Mouse (Mus musculus) intestine, postnatal 0 days (tissue): ENCODE measurements around the gene Tubg2. TPM values are rescaled to one million over a fixed set of nuclear protein-coding genes. Genes with fewer than 3 reads are reported as not detected.
A peak's percentile ranks its signal among the peaks of the same experiment; 100 is the strongest.

ENCODE experiments used
- ATAC-seq: fragments of 200-750 bp; cut with Nextera tagmentation; 2 replicates; pipeline ENCODE4 v1.8.0; 2017; ENCODE audit warnings: mild to moderate bottlenecking, moderate TSS enrichment, moderate library complexity
- H3K27ac ChIP-seq: fragments of 300-500 bp; sonication (generic); 2 replicates; pipeline ENCODE4 v1.5.1; 2014; ENCODE audit warnings: mild to moderate bottlenecking, low read depth, low read length, moderate library complexity
- H3K27me3 ChIP-seq: fragments of 300-500 bp; sonication (generic); replicated peaks from 2 replicates; pipeline ENCODE4 v1.6.1; 2014; ENCODE audit warnings: low read length, mixed read lengths; ENCODE audit not compliant: control insufficient read depth, insufficient read depth
- H3K36me3 ChIP-seq: fragments of 300-500 bp; sonication (generic); 2 replicates; pipeline ENCODE4 v1.6.1; 2014; ENCODE audit warnings: mild to moderate bottlenecking, moderate library complexity; ENCODE audit not compliant: control insufficient read depth, insufficient read depth
- H3K4me1 ChIP-seq: fragments of 300-500 bp; sonication (generic); replicated peaks from 2 replicates; pipeline ENCODE4 v1.6.1; 2014; ENCODE audit warnings: antibody characterized with exemption, low read length, mixed read lengths; ENCODE audit not compliant: control insufficient read depth, insufficient read depth
- H3K4me2 ChIP-seq: fragments of 300-500 bp; sonication (generic); replicated peaks from 2 replicates; pipeline ENCODE4 v1.6.1; 2014; ENCODE audit warnings: low read depth, mild to moderate bottlenecking, moderate library complexity
- H3K4me3 ChIP-seq: fragments of 300-500 bp; sonication (generic); 2 replicates; pipeline ENCODE4 v1.5.1; 2014; ENCODE audit warnings: low read depth, low read length
- H3K9ac ChIP-seq: fragments of 300-500 bp; sonication (generic); 2 replicates; pipeline ENCODE4 v1.6.1; 2014; ENCODE audit warnings: mild to moderate bottlenecking, low read depth, low read length
- H3K9me3 ChIP-seq: fragments of 300-500 bp; sonication (generic); 2 replicates; pipeline ENCODE4 v1.6.1; 2016; ENCODE audit warnings: mixed run types; ENCODE audit not compliant: control insufficient read depth
- CTCF ChIP-seq: sonication (generic); IDR thresholded peaks from 2 replicates; pipeline ENCODE4 v1.5.1; 2016; ENCODE audit warnings: low read depth, mild to moderate bottlenecking, control low read depth, antibody characterized with exemption, moderate library complexity
- WGBS: fragments of 180-500 bp; shearing (Covaris S2); extraction: QIAGEN DNeasy Blood & Tissue Kit; methylation state at CpG from one replicate; pipeline ENCODE4 v1.1.7; 2014; 5-methylcytosine and 5-hydroxymethylcytosine counted together
- polyA plus RNA-seq: library from polyadenylated mRNA; unstranded; fragments of >200 nt; fragmentation: Nextera tagmentation; extraction: Ambion mirVana; gene quantifications from 2 replicates; pipeline ENCODE4 v1.2.1, GENCODE M21; 2015

Gene Tubg2
- polyA plus RNA-seq, result 2.5 and 2.8 TPM in 2 replicates

- 4% methylated on average over 36 of the region's 36 CpGs for WGBS
- Histone ChIP-seq H3K4me3 (peak within 1 kb of the TSS; percentile 32), H3K27ac (no peak within 1 kb of the TSS), H3K27me3 (no peaks in the 10 kb centered on the region), H3K9me3 (no peaks in the 10 kb centered on the region), H3K36me3 (no peaks in the 10 kb centered on the region), H3K9ac (peak within 1 kb of the TSS; percentile 31; the same call in 1 of the 2 replicates), H3K4me2 (peak within 1 kb of the TSS; percentile 69), H3K4me1 (no peaks in the 10 kb centered on the region)
- TF ChIP-seq CTCF, result peak; percentile 20; the same call in 1 of the 2 replicates
- ATAC-seq, result peak; percentile 44
Observed at GRCm38 (mm10) chr11:101155728-101156371, at the start of gene Tubg2. Tubg2 (plus strand) TSS chr11:101155907.

- ATAC-seq, result no peak
- H3K9ac ChIP-seq, result no peak overlapping the region
- TF ChIP-seq CTCF, result no peak
- H3K27ac ChIP-seq, result no peak overlapping the region
- no peak overlapping the region for H3K4me2 ChIP-seq
- H3K27me3 ChIP-seq, result no peaks in the 10 kb centered on the region
- H3K4me3 ChIP-seq, result no peak overlapping the region
- peaks cover 13% of the 10 kb centered on the region; the same call in 1 of the 2 replicates for H3K36me3 ChIP-seq
- WGBS, result 87% methylated on average over 4 of the region's 4 CpGs
- H3K9me3 ChIP-seq, result no peaks in the 10 kb centered on the region
- no peaks in the 10 kb centered on the region; the same call in 1 of the 2 replicates for H3K4me1 ChIP-seq
Observed at GRCm38 (mm10) chr11:101109351-101109750, 46.4 kb upstream of the Tubg2 start.

DNA sequence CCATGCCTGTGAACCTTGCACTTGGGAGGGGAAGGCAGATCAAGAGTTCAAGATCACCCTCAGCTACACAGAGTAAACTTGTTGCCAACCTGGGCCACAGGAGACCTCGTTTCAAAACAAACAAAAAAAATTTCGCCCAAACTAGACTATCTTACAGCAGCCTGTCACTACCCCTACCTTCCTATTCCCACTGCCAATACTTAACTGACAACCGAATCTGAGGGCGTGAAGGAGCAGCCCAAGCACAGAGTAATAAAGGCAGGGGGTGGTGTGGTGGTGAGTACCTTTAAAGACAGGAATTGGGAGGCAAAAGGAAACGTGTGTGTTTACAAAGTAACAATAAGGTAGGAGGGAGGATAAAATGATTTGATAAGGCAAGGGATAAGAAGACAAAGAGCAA is 45.0 kb upstream of the Tubg2 start:
- Histone ChIP-seq H3K27ac (no peak overlapping the region), H3K9ac (no peak overlapping the region), H3K27me3 (no peaks in the 10 kb centered on the region), H3K36me3 (peaks cover 2% of the 10 kb centered on the region; the same call in 1 of the 2 replicates), H3K4me3 (no peak overlapping the region), H3K9me3 (no peaks in the 10 kb centered on the region), H3K4me1 (peaks cover 3% of the 10 kb centered on the region; the same call in 1 of the 2 replicates), H3K4me2 (no peak overlapping the region)
- WGBS, result 35% methylated on average over 5 of the region's 5 CpGs
- ATAC-seq, result no peak
- TF ChIP-seq CTCF, result no peak

DNA sequence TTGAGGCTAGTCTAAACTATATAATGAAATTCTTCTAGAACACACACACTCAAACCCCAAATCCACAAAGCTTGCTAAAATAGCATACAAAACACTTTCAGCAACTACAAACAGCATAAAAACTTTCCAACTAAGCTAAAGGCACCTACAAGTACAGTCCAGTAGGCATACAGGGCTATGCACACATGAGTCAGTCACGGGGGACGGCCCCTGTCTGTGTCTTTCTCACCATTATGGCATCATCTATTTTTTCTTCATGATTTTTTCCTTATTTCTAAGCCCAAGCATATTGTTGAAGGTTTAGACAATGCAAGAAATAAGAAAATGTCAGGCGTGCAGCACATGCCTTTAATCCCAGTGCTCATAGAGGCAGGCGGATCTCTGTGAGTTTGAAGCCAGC is 44.5 kb upstream of the Tubg2 start:
- Histone ChIP-seq H3K4me2 (no peak overlapping the region), H3K9me3 (no peaks in the 10 kb centered on the region), H3K4me3 (no peak overlapping the region), H3K27me3 (no peaks in the 10 kb centered on the region), H3K27ac (no peak overlapping the region), H3K9ac (no peak overlapping the region), H3K4me1 (peaks cover 3% of the 10 kb centered on the region; the same call in 1 of the 2 replicates), H3K36me3 (no peaks in the 10 kb centered on the region; the same call in 1 of the 2 replicates)
- 88% methylated on average over 4 of the region's 4 CpGs for WGBS
- no peak for TF ChIP-seq CTCF
- no peak for ATAC-seq

DNA sequence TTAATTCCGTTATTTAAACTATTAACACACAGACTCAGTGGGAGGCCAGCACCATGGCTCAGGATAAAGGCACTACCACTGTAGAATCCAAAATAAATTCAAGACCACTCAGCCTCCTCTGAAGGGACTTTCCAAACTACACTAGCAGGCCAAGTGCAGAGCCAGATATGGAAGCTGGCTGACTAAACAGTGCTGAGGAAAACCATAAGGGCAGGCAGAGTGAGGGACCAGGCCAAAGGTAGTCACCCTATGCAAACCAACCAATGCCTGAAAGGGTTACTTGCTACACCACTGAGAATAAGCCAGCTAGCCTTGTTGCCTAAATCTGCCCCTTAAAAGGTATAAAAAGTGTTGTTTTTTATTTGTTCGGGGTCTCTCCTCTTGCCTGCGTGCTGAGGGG is 43.5 kb upstream of the Tubg2 start:
- 88% methylated on average over 3 of the region's 3 CpGs for WGBS
- Histone ChIP-seq H3K27me3 (no peaks in the 10 kb centered on the region), H3K4me2 (no peak overlapping the region), H3K9me3 (no peaks in the 10 kb centered on the region), H3K4me3 (no peak overlapping the region), H3K36me3 (no peaks in the 10 kb centered on the region; the same call in 1 of the 2 replicates), H3K27ac (no peak overlapping the region), H3K4me1 (peaks cover 3% of the 10 kb centered on the region; the same call in 1 of the 2 replicates), H3K9ac (no peak overlapping the region)
- no peak for TF ChIP-seq CTCF
- ATAC-seq, result no peak

GRCm38 (mm10) chr11:101115564-101115963 is 40.1 kb upstream of the Tubg2 start:
- no peak for ATAC-seq
- Histone ChIP-seq H3K4me2 (peak overlapping the region; percentile 40; the same call in 1 of the 2 replicates), H3K4me1 (peaks cover 13% of the 10 kb centered on the region), H3K4me3 (no peak overlapping the region), H3K9ac (no peak overlapping the region), H3K9me3 (no peaks in the 10 kb centered on the region), H3K36me3 (no peaks in the 10 kb centered on the region), H3K27me3 (no peaks in the 10 kb centered on the region), H3K27ac (no peak overlapping the region)
- 39% methylated on average over 2 of the region's 2 CpGs for WGBS
- TF ChIP-seq CTCF, result no peak
